Mouse (Mus musculus) spleen, adult 2 months (tissue): ENCODE measurements around the gene Dnaja3. TPM values are rescaled to one million over a fixed set of nuclear protein-coding genes. Genes with fewer than 3 reads are reported as not detected.

Experiments used
- DNase-seq, 2 experiments: peaks; one replicate each; pipeline versions ENCODE4 v3.0.0 to v3.0.0-alpha.2; 2012 to 2021; ENCODE audit warnings: low spot score in 2 of 2, low read depth in 1 of 2
- H3K27ac ChIP-seq: fragments of 200-500 bp; 2 replicates; pipeline ENCODE4 v1.5.1; 2012; ENCODE audit warnings: low read length, inconsistent platforms; ENCODE audit not compliant: insufficient read depth
- H3K27me3 ChIP-seq: fragments of 200-500 bp; 2 replicates; pipeline ENCODE4 v1.6.1; 2012; ENCODE audit warnings: mild to moderate bottlenecking, moderate library complexity, low read length, inconsistent platforms; ENCODE audit not compliant: control insufficient read depth, insufficient read depth
- H3K36me3 ChIP-seq: fragments of 200-500 bp; 2 replicates; pipeline ENCODE4 v1.6.1; 2012; ENCODE audit warnings: mild to moderate bottlenecking, low read length, inconsistent platforms; ENCODE audit not compliant: control insufficient read depth, insufficient read depth
- H3K4me1 ChIP-seq: fragments of 200-500 bp; 2 replicates; pipeline ENCODE4 v1.6.1; 2011; ENCODE audit warnings: inconsistent platforms; ENCODE audit not compliant: control insufficient read depth, insufficient read depth, insufficient read length
- H3K4me3 ChIP-seq: fragments of 200-500 bp; 2 replicates; pipeline ENCODE4 v1.5.1; 2011; ENCODE audit warnings: mild to moderate bottlenecking, inconsistent platforms; ENCODE audit not compliant: insufficient read depth, insufficient read length; ENCODE audit errors: extremely low read depth
- CTCF ChIP-seq: fragments of 200-500 bp; IDR thresholded peaks from 2 replicates; pipeline ENCODE4 v1.5.1; 2011; ENCODE audit warnings: mild to moderate bottlenecking, inconsistent platforms; ENCODE audit not compliant: insufficient read depth, insufficient read length, insufficient replicate concordance; ENCODE audit errors: extremely low read depth
- POLR2A ChIP-seq: fragments of 200-500 bp; IDR thresholded peaks from 2 replicates; pipeline ENCODE4 v1.6.1; 2011; ENCODE audit warnings: low read depth, low read length, inconsistent platforms
- WGBS: fragments of 180-500 bp; shearing (Covaris S2); methylation state at CpG from one replicate; pipeline ENCODE4 v1.1.7; 2018; 5-methylcytosine and 5-hydroxymethylcytosine counted together
- polyA plus RNA-seq: library from polyadenylated mRNA; depleted of rRNA; stranded (reverse); fragments of >200 nt; gene quantifications from 2 replicates; pipeline ENCODE4 v1.2.3, GENCODE M21; 2012

The Dnaja3 gene
- polyA plus RNA-seq, 1 experiment = 11.0 TPM

DNA sequence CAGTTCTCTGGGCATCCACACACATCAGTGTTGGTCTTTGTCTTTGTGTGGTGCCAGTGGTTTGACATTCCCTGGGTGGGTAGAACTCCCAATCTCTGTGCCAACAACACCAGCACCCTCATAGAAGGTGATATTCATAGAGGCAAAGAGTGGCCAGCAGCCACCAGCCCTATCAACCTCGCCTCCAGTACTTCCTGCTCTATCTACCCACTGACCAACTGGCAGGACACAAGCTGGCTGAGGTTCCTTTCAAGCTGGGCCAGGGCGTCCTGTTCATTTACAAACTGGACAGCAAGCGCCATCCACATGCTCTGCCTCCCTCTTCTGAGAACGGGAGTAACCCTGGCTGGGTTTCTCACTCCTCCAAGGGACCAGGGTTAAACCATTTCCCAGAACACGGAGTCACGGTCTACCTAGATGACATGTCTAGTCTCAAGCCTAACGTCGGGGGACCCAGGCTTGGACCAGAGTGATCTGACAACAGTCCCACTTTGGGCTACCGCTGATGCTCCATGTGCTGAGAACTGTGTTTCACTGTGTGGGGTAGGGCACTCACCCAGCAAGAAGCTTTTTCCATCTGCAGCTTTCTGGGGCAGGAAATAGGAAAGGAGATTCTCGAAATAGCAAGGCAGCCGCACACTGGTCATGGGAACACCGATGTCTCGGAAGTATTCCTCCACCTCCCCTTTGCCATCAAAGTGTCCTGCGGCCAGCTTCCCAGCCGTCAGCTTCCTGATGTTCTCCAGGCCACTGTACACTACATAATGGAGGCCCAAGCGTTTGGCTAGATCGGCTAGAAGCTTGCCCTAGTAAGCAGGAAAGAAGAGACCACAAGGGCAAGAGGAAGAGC, 74.3 kb downstream of the Dnaja3 start:
- H3K27me3 ChIP-seq = no peaks in the 10 kb centered on the region
- WGBS = 92% methylated on average over 17 of the region's 17 CpGs
- H3K4me3 ChIP-seq = no peak overlapping the region
- TF ChIP-seq POLR2A = no peak
- no peak for TF ChIP-seq CTCF
- peaks cover 3% of the 10 kb centered on the region for H3K36me3 ChIP-seq
- H3K4me1 ChIP-seq = no peaks in the 10 kb centered on the region
- DNase-seq = no peak
- H3K27ac ChIP-seq = no peak overlapping the region

DNA sequence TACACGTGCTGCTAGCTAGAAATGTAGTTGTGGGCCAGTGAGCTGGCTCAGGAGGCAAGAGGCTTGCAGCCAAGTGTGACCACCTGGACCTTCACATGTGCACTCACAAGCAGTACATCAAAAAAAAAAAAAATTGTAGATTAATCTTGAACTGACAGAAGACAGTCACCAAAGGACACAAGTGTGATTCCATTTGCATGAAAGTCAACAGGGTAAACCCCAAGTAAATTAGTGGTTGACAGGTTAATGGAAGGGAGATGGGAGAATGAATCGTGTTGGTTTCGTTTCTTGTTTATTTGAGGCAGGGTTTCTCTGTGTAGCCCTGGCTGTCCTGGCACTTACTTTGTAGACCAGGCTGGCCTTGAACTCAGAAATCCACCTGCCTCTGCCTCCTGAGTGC, 78.1 kb downstream of the Dnaja3 start:
- Histone ChIP-seq H3K36me3 (peaks cover 3% of the 10 kb centered on the region), H3K4me1 (peaks cover 5% of the 10 kb centered on the region; the same call in 1 of the 2 replicates), H3K4me3 (no peak overlapping the region), H3K27me3 (no peaks in the 10 kb centered on the region), H3K27ac (no peak overlapping the region)
- DNase-seq = no peak
- no peak for TF ChIP-seq POLR2A
- no peak for TF ChIP-seq CTCF
- 27% methylated on average over 3 of the region's 3 CpGs for WGBS

DNA sequence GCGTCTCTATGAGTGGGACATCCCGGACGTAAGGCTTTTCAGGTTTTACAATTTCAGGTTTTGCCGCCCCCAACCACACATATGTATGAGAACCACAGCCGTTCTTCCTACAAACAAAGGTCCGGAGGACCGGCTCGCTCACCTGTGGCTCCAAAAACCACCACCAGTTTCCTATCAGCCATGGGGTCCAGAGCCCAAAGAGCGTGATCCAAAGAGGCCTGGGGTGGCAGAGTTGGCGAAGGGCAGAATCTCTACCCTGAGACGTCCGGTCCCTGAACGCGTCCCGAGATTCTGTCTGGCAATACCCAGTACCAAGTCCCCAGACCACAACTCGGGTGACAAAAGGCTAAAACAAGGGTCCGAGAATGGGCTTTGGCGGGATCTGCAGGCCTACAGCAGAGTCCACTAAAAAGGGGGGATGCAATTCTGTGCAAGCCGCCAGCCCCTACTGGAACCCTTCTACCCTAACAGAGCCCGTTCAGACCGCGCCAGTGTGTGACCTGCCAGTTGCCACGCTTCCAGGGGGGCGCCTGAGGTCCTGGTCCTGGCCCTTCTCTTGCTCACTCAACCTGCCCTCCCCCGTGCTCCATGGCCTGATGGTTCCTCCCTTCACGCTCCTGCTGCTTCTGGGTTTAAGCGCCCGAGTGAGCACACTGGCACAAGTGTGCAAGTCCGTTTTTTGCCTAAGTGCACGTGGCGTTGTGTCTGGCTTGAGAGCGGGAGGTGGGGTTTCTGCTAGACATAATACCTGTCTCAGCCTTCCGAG, 79.1 kb downstream of the Dnaja3 start, which contains the start of gene Nmral1:
Gene Nmral1, minus strand, starts transcription at position 604 of the 766 bp plus-strand sequence.
- Histone ChIP-seq H3K27me3 (no peaks in the 10 kb centered on the region), H3K36me3 (peaks cover 3% of the 10 kb centered on the region), H3K27ac (peak within 1 kb of the TSS; percentile 80), H3K4me3 (peak within 1 kb of the TSS; percentile 83), H3K4me1 (peaks cover 9% of the 10 kb centered on the region; the same call in 1 of the 2 replicates)
- peak in 1 of 2 experiments; percentile 50 for DNase-seq
- WGBS = 21% methylated on average over 33 of the region's 33 CpGs
- no peak for TF ChIP-seq CTCF
- no peak for TF ChIP-seq POLR2A

DNA sequence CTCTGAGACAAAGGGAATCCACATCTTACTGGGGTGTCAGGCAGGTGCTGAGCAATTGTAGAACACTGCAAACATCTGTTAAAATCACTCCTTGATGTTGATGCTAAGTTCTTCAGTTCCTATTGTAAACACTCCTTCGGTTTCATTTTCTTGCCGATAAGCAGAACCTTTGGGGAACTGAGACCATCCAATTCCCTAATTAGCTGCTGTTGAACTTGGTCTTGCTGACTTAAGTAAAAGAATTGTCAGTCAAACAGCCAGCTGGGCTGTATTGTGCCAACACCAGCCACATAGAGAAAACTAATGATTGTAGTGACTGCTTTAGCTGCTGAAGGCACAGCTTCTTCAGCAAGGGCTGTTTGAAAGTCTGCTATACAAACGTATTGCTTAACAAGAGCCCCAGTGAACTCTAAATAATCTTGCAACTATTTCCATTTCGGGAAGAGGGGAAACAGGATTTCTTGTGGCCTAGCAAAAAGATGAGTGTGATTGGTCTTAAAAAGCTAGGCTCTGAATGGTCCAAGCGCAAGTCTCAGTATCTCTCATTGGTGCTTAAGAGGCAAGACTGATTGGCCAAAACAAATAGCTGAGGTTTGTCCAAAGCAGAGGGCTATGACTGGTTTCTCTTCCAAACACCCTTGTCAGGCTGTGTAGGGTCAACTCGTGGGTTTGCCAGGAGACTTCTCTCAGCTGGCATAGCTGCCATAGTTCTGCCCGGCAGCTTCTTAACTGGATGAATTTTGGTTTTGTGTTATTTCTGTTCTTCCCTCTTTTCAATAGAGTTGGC, 82.5 kb downstream of the Dnaja3 start:
- Histone ChIP-seq H3K4me1 (peaks cover 9% of the 10 kb centered on the region; the same call in 1 of the 2 replicates), H3K36me3 (no peaks in the 10 kb centered on the region), H3K4me3 (no peak overlapping the region), H3K27ac (peak overlapping the region; percentile 72), H3K27me3 (no peaks in the 10 kb centered on the region)
- 29% methylated on average over 7 of the region's 7 CpGs for WGBS
- no peak for DNase-seq
- no peak for TF ChIP-seq POLR2A
- no peak for TF ChIP-seq CTCF

DNA sequence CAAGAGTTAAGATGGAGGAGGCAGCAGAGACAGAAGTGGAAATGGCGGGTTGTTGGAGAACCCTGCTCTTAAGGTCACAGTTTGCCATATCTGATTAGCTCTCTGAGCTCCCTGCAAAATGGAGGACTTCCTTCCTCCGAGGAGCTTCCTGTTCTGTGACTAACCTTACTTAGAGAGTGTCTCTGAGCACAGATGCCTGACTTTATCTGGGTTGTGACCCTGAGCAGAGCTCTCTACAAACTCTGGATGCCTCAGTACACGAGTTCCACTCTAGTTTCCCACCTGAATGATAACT, 83.1 kb downstream of the Dnaja3 start:
- peaks cover 10% of the 10 kb centered on the region for H3K4me1 ChIP-seq
- no peak overlapping the region for H3K4me3 ChIP-seq
- no peaks in the 10 kb centered on the region for H3K27me3 ChIP-seq
- WGBS = 31% methylated on average over 3 of the region's 3 CpGs
- no peak for DNase-seq
- H3K36me3 ChIP-seq = no peaks in the 10 kb centered on the region
- TF ChIP-seq CTCF (no peak), POLR2A (no peak)
- peak overlapping the region; percentile 72 for H3K27ac ChIP-seq

DNA sequence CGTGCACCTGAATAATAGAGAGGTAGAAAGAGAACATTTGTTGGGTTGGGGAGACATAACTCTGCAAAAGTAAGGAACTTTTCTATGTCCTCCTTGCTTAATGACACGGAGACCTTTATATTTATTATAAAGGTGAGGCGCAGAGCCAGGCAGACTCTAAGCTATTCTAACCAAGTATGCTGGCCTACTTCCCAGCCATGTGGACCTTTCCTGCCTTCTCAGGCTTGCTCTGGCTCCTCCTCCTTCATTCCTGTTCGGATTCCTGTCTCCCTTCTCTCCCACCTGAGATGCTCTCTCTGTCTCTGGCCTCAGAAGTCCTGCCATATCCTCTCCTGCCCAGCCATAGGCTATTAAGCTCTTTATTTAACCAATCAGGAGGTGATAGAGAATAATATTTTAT, 85.5 kb downstream of the Dnaja3 start:
- no peak for DNase-seq
- no peak for TF ChIP-seq POLR2A
- TF ChIP-seq CTCF = no peak
- no peaks in the 10 kb centered on the region for H3K36me3 ChIP-seq
- no peaks in the 10 kb centered on the region for H3K27me3 ChIP-seq
- no peak overlapping the region for H3K4me3 ChIP-seq
- peaks cover 13% of the 10 kb centered on the region for H3K4me1 ChIP-seq
- H3K27ac ChIP-seq = no peak overlapping the region
- WGBS = 95% methylated on average over 4 of the region's 4 CpGs
